In genomic region chrX:100776985-100777654, GRCm38 (mm10) we compare ENCODE assay signal across 8 mouse cellular contexts. TPM values are rescaled to one million over a fixed set of nuclear protein-coding genes. Genes with fewer than 3 reads are reported as not detected.
A peak's percentile ranks its signal among the peaks of the same experiment; 100 is the strongest.
DNase-seq lines count a peak whose midpoint lies in the region; ATAC-seq and TF ChIP-seq lines count a peak whose summit lies in the region.

No protein-coding gene starts in this region.

- peaks cover 3% of the 10 kb centered on the region for H3K4me1 ChIP-seq in cortical plate, adult 2 months (ENCODE audit: control insufficient read depth, insufficient read depth, low read length)
- peaks cover 3% of the 10 kb centered on the region for H3K4me1 ChIP-seq in intestine, embryonic 16.5 days (ENCODE audit: control insufficient read depth, insufficient read depth, low read length)
- H3K4me1 ChIP-seq in lung, adult 2 months (ENCODE audit: control insufficient read depth, insufficient read depth, low read length): peaks cover 3% of the 10 kb centered on the region

- no peaks in the 10 kb centered on the region for H3K27me3 ChIP-seq in intestine, embryonic 16.5 days (replicated peaks; ENCODE audit: control insufficient read depth, insufficient read depth, low read length)

- peak in 1 of 2 experiments; percentile 27 for DNase-seq in left cerebral cortex, adult 2 months (ENCODE audit: extremely low spot score in 1 of 2, low spot score in 2 of 2)
- DNase-seq in left cerebral cortex, postnatal 14 days (ENCODE audit: low spot score in 2 of 2): no peak
- DNase-seq in lung, adult 2 months: peak; percentile 64
- DNase-seq in thymus, postnatal 0 days (ENCODE audit: low spot score): peak; percentile 83

- WGBS in intestine, embryonic 16.5 days: 15% methylated on average over 34 of the region's 49 CpGs
- 35% methylated on average over 44 of the region's 49 CpGs for WGBS in lung, adult 2 months

- ATAC-seq in granulocyte monocyte progenitor cell, adult 5-6 weeks (replicated peaks; ENCODE audit: poor library complexity, severe bottlenecking): peak; percentile 78
- ATAC-seq in intestine, embryonic 16.5 days: peak; percentile 95
- peak; percentile 53 for ATAC-seq in neutrophil, adult 5-6 weeks (ENCODE audit: extremely low read depth, insufficient number of reproducible peaks, low FRiP score, poor library complexity, severe bottlenecking)

- TF ChIP-seq POLR2A in cortical plate, adult 2 months (IDR thresholded peaks at IDR 0.05; ENCODE audit: extremely low read depth, insufficient read depth, low read length): no peak
- TF ChIP-seq POLR2A in lung, adult 2 months (IDR thresholded peaks at IDR 0.05; ENCODE audit: borderline replicate concordance, extremely low read depth, low read depth, low read length): no peak

- H3K9ac ChIP-seq in intestine, embryonic 16.5 days (ENCODE audit: low read depth, low read length): peak overlapping the region; percentile 65

- H3K9me3 ChIP-seq in intestine, embryonic 16.5 days (ENCODE audit: control insufficient read depth, low read length): no peaks in the 10 kb centered on the region

- peak overlapping the region; percentile 44; the same call in 1 of the 2 replicates for H3K27ac ChIP-seq in left cerebral cortex, adult 2 months
- H3K27ac ChIP-seq in cortical plate, adult 2 months (ENCODE audit: insufficient read depth, low read length): no peak overlapping the region; the same call in 1 of the 2 replicates
- H3K27ac ChIP-seq in intestine, embryonic 16.5 days (ENCODE audit: low read length): peak overlapping the region; percentile 52

- intact Hi-C loops in left cerebral cortex, adult 2 months (cut with DNase I): loop anchor here (10.0 kb wide), 1 partner anchor 168 kb away; no protein-coding TSS in a partner anchor
- intact Hi-C loops in left cerebral cortex, postnatal 14 days (cut with DNase I): loop anchor here (10.0 kb wide), 1 partner anchor 168 kb away; no protein-coding TSS in a partner anchor

- no peak for TF ChIP-seq CTCF in left cerebral cortex, adult 2 months (IDR thresholded peaks at IDR 0.05)
- no peak for TF ChIP-seq CTCF in cortical plate, adult 2 months (IDR thresholded peaks at IDR 0.05; ENCODE audit: extremely low read depth, insufficient read depth, low read length)
- no peak for TF ChIP-seq CTCF in lung, adult 2 months (IDR thresholded peaks at IDR 0.05; ENCODE audit: insufficient read depth, low read length)

- peak overlapping the region; percentile 18 for H3K4me3 ChIP-seq in left cerebral cortex, adult 2 months
- H3K4me3 ChIP-seq in cortical plate, adult 2 months (ENCODE audit: insufficient read depth, low read length): peak overlapping the region; percentile 29; the same call in 1 of the 2 replicates
- H3K4me3 ChIP-seq in intestine, embryonic 16.5 days (ENCODE audit: low read length): peak overlapping the region; percentile 53
- H3K4me3 ChIP-seq in lung, adult 2 months (replicated peaks; ENCODE audit: extremely low read depth, low read depth, low read length): peak overlapping the region; percentile 63

- no peaks in the 10 kb centered on the region for H3K36me3 ChIP-seq in intestine, embryonic 16.5 days (ENCODE audit: control insufficient read depth, insufficient read depth, low read length)

- H3K4me2 ChIP-seq in intestine, embryonic 16.5 days (ENCODE audit: low read depth, low read length): peak overlapping the region; percentile 59

RNA-seq across cellular contexts. Expression of gene Dlg3, which starts 9.6 kb away (rescaled TPM):
- total RNA-seq in left cerebral cortex, adult 2 months (2021): 100 to 1,000 TPM; 134 to 143 TPM
- 100 to 1,000 TPM; 153 to 158 TPM for total RNA-seq in left cerebral cortex, postnatal 14 days (2021)
- polyA plus RNA-seq in cortical plate, adult 2 months (2012; rRNA removed): 86.4 and 94.7 TPM in 2 replicates
- 3.3 and 6.3 TPM in 2 replicates for total RNA-seq in granulocyte monocyte progenitor cell, adult 5-6 weeks (2014; fragmentation: Nextera tagmentation)
- 2.7 and 4.1 TPM in 2 replicates for total RNA-seq in granulocyte monocyte progenitor cell, adult 5-6 weeks (2017)
- 8.5 and 11.0 TPM in 2 replicates for polyA plus RNA-seq in intestine, embryonic 16.5 days (2015; fragmentation: Nextera tagmentation; extraction: Ambion mirVana)
- 9.4 and 13.7 TPM in 2 replicates for polyA plus RNA-seq in lung, adult 2 months (2012; rRNA removed)
- 4.7 and 5.8 TPM in 2 replicates for total RNA-seq in neutrophil, adult 5-6 weeks (2017)
- polyA plus RNA-seq in thymus, postnatal 0 days (2015; fragmentation: Nextera tagmentation; extraction: Ambion mirVana): 2.2 and 2.3 TPM in 2 replicates

RNA-seq across cellular contexts. Expression of gene Gdpd2, which starts 47.4 kb away (rescaled TPM):
- 10 to 100 TPM in 1 of 2 experiments, 1 to 10 TPM in 1; 5.6 to 12.1 TPM for total RNA-seq in left cerebral cortex, adult 2 months (2021)
- 10 to 100 TPM in 1 of 2 experiments, 1 to 10 TPM in 1; 8.0 to 11.5 TPM for total RNA-seq in left cerebral cortex, postnatal 14 days (2021)
- 11.8 and 14.4 TPM in 2 replicates for polyA plus RNA-seq in cortical plate, adult 2 months (2012; rRNA removed)
- total RNA-seq in granulocyte monocyte progenitor cell, adult 5-6 weeks (2014; fragmentation: Nextera tagmentation): not detected in 2 replicates
- total RNA-seq in granulocyte monocyte progenitor cell, adult 5-6 weeks (2017): not detected in 2 replicates
- 1.5 and 1.8 TPM in 2 replicates for polyA plus RNA-seq in intestine, embryonic 16.5 days (2015; fragmentation: Nextera tagmentation; extraction: Ambion mirVana)
- polyA plus RNA-seq in lung, adult 2 months (2012; rRNA removed): 14.2 and 19.5 TPM in 2 replicates
- not detected in 2 replicates for total RNA-seq in neutrophil, adult 5-6 weeks (2017)
- 0.23 and 0.37 TPM in 2 replicates for polyA plus RNA-seq in thymus, postnatal 0 days (2015; fragmentation: Nextera tagmentation; extraction: Ambion mirVana)

Comparison
In these comparisons a context has a peak if more than half of its experiments do, and no peak if none do; other contexts are left out.
1. DNase-seq: peak in lung, adult 2 months (single experiment) and thymus, postnatal 0 days (single experiment); none in left cerebral cortex, postnatal 14 days (0 of 2).
2. RNA of gene Dlg3, which starts 9.6 kb away (total RNA-seq): 153 to 158 TPM in left cerebral cortex, postnatal 14 days and 134 to 143 TPM in left cerebral cortex, adult 2 months; 2.7 to 6.3 TPM in granulocyte monocyte progenitor cell, adult 5-6 weeks and 4.7 to 5.8 TPM in neutrophil, adult 5-6 weeks; every median in the first group is over 10 times any median in the second.
3. Peak in every context shown above with its lines, with median percentiles within 50 percentile points of each other: H3K4me3 ChIP-seq and ATAC-seq.